Mouse (Mus musculus) CD4-positive, CD25-positive, alpha-beta regulatory T cell (primary cell): Measurements from ENCODE around the gene Gm14434. TPM values are rescaled to one million over a fixed set of nuclear protein-coding genes. Genes with fewer than 3 reads are reported as not detected.

Experiments used
- polyA plus RNA-seq: library from polyadenylated mRNA; unstranded; fragments of 100-300 nt; shearing (Covaris generic); gene quantifications from one replicate; pipeline ENCODE4 v1.2.1, GENCODE M21; 2017

The Gm14434 gene
- polyA plus RNA-seq, result 10.4 TPM

GRCm38 (mm10) chr2:176486683-176487082 is at the start of gene Gm14434:
Gene Gm14434, minus strand, starts transcription at chr2:176486783.

GRCm38 (mm10) chr2:176520756-176521155 is 34.2 kb upstream of the Gm14434 start, which contains the start of gene Zfp967:
Gene Zfp967, plus strand, starts transcription at chr2:176521056.

GRCm38 (mm10) chr2:176423294-176423693 is 63.3 kb downstream of the Gm14434 start, which contains the start of gene Gm14435:
Gene Gm14435, plus strand, starts transcription at chr2:176423594.

Other genes with a start within 250 kb of the Gm14434 start
- not detected for gene Gm11009, start 167.3 kb downstream of the Gm14434 start, polyA plus RNA-seq
- gene Gm14435, start 63.2 kb downstream of the Gm14434 start, polyA plus RNA-seq, result 8.8 TPM
- gene Zfp967, start 34.3 kb upstream of the Gm14434 start, polyA plus RNA-seq, result not detected
- 1.6 TPM for gene Gm14308, start 149.6 kb upstream of the Gm14434 start, polyA plus RNA-seq
- 6.8 TPM for gene Zfp973, start 183.7 kb upstream of the Gm14434 start, polyA plus RNA-seq
- gene Gm14305, start 221.5 kb upstream of the Gm14434 start, polyA plus RNA-seq, result 6.4 TPM